Mouse (Mus musculus) left cerebral cortex, postnatal 10 days (tissue): ENCODE data around the gene Smpd2. TPM values are rescaled to one million over a fixed set of nuclear protein-coding genes. Genes with fewer than 3 reads are reported as not detected.

Experiments
- DNase-seq, 2 experiments: peaks; one replicate each; pipeline ENCODE4 v3.0.0; 2021 to 2022; ENCODE audit warnings: low spot score in 2 of 2, mixed read lengths in 1 of 2; ENCODE audit errors: extremely low spot score in 1 of 2
- intact Hi-C: fragments of 180-260 bp; cut with DNase I; formaldehyde crosslinking; loops from one replicate; pipeline ENCODE4 v1.15.1; 2025
- total RNA-seq, 2 experiments: library from RNA; stranded (reverse); gene quantifications; 2 replicates each; pipeline ENCODE4 v1.2.3; 2021

Gene Smpd2
- total RNA-seq, 2 experiments from 2014 or later = 17.2 to 18.8 TPM

DNA sequence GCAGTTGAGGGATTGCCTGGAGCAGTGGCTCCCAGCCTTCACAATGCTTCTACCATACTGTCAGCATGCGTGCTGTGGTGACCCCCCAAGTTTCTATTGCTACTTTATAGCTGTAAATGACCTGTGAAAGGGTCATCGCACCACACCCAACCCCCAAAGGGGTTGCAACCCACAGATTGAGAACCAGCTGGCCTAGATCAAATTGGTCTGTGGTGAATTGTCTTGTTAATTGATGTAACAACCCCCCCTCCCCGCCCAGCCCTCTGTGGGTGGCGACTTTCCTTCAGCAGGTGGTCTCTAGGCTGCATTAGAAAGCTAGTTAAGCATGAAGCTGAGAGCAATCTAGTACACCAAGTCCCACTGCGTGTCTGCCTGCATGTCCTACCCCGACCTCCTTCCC lies 22.8 kb downstream of the Smpd2 start:
- no peak for DNase-seq
- intact Hi-C loops = no loop called here

DNA sequence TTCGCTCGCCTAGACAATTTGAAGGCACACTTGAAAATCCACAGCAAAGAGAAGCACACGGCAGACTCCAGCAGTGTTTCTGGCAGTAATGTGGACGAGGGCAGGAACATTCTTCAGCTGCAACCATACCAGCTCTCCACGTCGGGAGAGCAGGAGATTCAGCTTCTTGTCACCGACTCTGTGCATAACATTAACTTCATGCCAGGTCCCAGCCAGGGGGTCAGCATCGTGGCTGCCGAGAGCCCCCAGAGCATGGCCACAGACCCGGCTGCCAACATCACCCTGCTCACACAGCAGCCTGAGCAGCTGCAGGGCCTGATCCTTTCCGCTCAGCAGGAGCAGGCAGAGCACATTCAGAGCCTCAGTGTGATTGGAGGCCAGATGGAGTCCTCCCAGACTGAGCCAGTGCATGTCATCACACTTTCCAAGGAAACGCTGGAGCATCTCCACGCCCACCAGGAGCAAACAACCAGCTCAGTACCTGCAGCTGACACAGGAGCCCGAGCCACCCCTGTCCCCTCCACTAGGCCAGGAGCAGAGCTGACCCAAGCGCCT lies 25.7 kb downstream of the Smpd2 start:
- no peak for DNase-seq
- intact Hi-C loops = no loop called here

DNA sequence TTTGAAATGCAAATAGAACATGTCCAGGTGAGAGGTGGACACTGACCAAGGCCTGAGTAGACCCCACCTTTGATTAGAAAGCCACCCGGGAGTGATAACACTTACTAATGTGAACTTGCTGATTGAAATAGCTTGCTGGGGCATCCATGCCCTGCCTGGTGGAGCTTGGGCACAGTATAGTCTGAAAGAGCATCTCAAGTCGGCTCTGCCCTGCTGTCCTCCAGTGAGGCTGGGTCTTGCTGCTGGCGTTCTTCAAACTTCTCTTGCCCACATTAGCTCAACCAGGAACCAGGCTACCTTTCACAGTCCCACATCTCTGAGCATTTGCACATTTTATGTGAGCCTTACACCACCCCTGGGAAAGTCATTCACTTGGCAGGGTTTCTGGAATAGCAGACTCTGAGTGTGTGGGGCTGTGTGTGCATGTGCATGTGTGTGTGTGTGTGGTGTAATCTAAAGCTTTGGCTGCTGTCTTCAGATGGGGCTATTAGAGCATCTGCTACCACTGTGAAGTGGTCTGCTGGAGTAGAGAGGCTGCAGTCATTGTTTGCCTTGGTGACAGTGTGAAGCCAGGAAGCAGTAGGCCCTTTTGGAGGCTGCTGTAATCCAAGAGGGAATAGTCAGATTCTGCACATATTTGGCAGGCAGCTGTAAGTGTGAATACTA lies 29.0 kb downstream of the Smpd2 start:
- intact Hi-C loops = no loop called here
- DNase-seq = no peak

DNA sequence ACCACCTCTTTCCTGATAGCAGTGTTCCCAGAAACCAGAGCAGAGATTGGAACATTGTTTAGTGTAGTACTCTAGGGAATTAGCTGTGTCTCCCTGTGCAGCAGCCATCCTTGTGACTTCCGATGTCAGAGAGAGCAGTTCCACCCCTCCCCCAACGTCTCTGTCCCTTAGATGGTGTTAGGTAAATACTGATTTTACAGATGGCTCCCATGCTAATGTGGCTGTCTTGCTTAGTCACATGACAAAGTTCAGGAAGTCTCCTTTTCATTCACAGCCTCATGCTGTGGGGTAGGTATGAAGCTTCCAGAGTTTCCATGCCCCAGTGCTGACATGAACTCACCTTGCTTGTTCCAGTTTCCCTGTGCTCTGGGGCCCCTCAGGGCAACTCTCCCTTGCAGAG lies 29.7 kb downstream of the Smpd2 start:
- no peak for DNase-seq
- intact Hi-C loops = no loop called here

DNA sequence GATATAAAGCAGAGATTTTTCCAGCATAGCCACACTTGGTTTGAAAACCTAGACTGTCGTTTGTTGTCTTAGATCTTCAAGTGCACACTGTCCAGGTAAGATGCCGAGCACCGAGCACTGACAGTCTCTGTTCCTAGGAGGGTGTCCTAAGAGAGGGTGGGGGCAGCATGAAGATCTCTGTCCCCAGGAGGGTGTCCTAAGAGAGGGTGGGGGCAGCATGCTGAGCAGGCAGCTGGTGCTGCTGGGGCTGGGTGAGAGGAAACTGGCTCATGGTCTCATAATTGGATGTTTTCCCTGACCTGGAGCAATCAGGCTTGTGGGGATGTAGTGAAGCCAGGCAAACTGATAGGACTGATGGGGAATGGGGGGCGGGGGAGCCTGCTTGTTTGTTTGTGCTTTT lies 30.2 kb downstream of the Smpd2 start:
- intact Hi-C loops = loop anchor here (10.0 kb wide), 1 partner anchor 45 kb away; no protein-coding TSS in a partner anchor
- no peak for DNase-seq

DNA sequence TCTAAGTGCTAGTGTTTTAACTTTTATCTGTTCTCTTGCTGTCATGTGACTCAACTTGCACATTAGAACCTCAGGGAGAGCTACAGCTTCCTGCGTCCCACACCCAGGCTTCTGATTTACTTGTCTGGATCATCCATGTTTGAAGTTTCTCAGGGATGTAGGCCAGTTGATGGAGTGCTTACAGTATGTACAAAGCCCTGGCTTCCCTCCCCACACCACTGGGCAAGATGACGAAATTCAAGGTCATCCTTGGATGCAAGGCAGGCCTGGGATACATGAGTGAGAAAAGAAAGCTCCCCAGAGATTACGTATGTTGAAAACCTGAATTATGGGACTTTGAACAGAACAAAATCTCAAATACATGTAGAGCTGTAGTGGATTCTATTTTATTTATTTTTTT lies 37.4 kb downstream of the Smpd2 start:
- intact Hi-C loops = loop anchor here (10.0 kb wide), 1 partner anchor 52 kb away; no protein-coding TSS in a partner anchor

DNA sequence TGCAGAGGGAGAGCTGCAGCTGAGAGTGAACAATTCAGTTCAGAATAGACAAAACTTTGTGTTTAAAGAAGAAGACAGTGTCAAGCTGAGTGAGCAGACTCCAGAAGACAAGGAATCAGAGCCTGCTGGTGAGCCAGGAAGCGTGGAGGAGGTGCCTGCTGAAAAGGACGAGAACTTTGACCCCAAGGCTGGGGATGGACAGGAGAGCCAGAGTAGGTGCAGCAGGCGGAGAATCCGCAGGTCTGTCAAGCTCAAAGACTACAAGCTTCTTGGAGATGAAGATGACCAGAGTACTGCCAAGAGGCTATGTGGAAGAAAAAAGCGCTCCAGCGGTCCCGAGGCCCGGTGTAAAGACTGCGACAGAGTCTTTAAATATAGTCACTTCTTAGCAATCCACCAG lies 38.5 kb downstream of the Smpd2 start:
- DNase-seq = no peak
- intact Hi-C loops = loop anchor here (10.0 kb wide), 1 partner anchor 53 kb away; no protein-coding TSS in a partner anchor

More for the DNA sequence above, 37.4 kb downstream of the Smpd2 start:
- DNase-seq = no peak

DNA sequence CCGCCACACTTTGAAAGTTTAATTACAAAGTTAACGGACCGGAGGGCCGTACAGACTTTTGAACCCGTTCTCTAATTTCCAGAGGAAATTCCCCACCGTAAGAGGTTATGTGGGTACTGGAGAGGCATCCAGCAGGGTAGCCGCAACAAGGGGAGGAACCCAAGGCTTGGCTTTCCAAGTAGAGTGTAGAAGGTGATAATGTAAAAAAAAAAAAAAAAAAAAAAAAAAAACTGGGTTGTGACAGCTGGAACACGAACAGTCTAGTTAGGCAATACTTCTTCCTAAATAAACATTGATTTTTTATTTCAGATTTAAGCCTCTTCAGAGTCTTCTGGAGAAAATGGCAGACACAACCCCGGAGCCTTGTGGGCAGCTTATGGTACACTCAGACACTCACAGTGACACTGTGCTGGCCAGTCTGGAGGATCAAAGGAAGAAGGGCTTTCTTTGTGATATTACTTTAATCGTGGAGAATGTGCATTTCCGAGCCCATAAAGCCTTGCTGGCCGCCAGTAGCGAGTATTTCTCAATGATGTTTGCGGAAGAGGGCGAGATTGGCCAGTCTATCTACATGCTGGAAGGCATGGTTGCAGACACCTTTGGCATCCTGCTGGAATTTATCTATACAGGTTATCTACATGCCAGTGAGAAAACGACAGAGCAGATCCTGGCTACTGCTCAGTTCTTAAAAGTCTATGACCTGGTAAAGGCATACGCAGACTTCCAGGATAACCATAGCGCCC lies 39.2 kb downstream of the Smpd2 start:
- DNase-seq = no peak
- intact Hi-C loops = loop anchor here (10.0 kb wide), 1 partner anchor 54 kb away; no protein-coding TSS in a partner anchor

DNA sequence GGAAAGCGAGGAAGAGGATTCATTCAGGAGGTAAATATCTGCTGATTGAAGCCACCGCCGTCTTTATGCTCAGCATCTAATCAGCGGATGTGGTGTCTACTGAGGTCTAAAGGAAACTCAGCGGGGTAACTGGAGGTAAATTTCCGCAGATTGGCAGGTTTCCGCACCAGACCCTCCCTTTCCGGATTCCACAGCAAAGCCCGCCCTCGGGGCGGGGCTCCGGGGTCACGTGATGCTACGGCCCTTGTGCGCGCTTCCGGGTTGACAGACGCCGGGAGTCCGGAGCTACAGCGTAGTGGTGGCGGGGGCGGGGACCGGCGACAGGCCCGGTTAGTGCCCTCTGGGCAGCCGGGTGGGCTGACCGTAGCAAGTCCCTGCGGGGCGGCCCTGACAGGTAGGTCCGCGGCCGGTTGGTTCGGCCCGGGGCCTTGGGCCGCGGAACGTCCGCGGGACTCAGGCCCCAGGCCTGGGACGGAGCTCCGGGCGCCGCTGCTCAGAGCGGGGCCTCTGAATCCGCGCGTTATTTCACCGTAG lies 40.0 kb downstream of the Smpd2 start, which contains the start of gene Zbtb24:
Gene Zbtb24 (plus strand): TSS at position 247 of the 534 bp plus-strand sequence.
- intact Hi-C loops = loop anchor here (10.0 kb wide), 1 partner anchor 55 kb away; no protein-coding TSS in a partner anchor
- DNase-seq = peak; percentile 91 to 96

DNA sequence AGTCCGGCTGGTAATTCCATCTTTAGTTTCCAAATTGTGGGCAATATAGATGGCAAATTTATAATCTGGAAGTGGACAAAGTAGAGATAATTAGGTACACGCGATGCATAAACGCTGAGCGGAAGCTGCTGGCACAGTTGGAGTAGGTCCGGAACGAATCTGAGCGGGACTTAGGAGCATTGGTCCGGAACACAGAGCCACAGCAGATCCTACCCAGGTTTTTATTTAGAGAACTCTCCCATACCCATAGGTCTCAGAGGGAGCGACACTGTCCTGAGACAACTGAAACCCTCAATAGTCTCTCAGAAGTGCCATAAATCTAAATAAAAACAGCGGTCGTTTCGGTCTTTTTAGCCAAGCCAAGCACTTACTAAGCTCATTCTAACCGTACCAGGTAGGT lies 40.5 kb downstream of the Smpd2 start:
- no peak for DNase-seq
- intact Hi-C loops = loop anchor here (10.0 kb wide), 1 partner anchor 55 kb away; no protein-coding TSS in a partner anchor

DNA sequence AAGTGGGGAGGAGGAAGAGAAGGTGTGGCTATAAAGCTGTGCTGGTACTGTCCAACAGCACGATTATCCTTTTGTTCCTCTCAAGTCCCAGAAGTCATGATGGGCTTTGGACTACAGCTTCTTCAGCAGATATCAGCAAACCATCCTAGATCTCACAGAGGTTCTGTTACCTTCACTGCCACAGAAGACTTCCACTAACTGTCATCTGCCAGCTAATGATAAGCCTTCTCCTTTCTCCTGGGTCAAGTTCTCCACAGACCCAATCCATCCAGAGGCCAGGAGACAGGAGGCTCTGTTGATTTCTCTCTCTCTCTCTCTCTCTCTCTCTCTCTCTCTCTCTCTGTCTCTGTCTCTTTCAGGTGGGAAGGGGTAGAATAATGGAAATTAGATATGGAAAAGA lies 42.0 kb downstream of the Smpd2 start:
- DNase-seq = no peak
- intact Hi-C loops = no loop called here

Other genes starting within 250 kb of the Smpd2 start
- gene Fig4, start 187.1 kb downstream of the Smpd2 start, total RNA-seq = 10 to 100 TPM; 35.0 to 37.0 TPM
- gene Ak9, start 186.4 kb downstream of the Smpd2 start, total RNA-seq = under 1 TPM; 0.10 to 0.13 TPM
- gene Zbtb24, start 40.0 kb downstream of the Smpd2 start, total RNA-seq = 10 to 100 TPM; 16.3 to 17.0 TPM
- 10 to 100 TPM; 32.7 to 36.5 TPM for gene Mical1, start 14.1 kb downstream of the Smpd2 start, total RNA-seq
- gene Ppil6, start 70 bp upstream of the Smpd2 start, total RNA-seq = 1 to 10 TPM; 6.2 to 7.3 TPM
- gene Cd164, start 29.0 kb upstream of the Smpd2 start, total RNA-seq = 10 to 100 TPM; 43.7 to 53.2 TPM
- under 1 TPM; 0.49 to 0.83 TPM for gene Ccdc162, start 226.3 kb upstream of the Smpd2 start, total RNA-seq